Mouse (Mus musculus) testis, adult 2 months (tissue): ENCODE results near the gene Opn4. TPM values are rescaled to one million over a fixed set of nuclear protein-coding genes. Genes with fewer than 3 reads are reported as not detected.

Experiments used
- H3K27ac ChIP-seq: fragments of 200-500 bp; 2 replicates; pipeline ENCODE4 v1.5.1; 2012; ENCODE audit warnings: low read depth, low read length; ENCODE audit not compliant: control insufficient read depth, insufficient read depth
- H3K27me3 ChIP-seq: fragments of 200-500 bp; 2 replicates; pipeline ENCODE4 v1.6.1; 2012; ENCODE audit warnings: mild to moderate bottlenecking, low read length, moderate library complexity; ENCODE audit not compliant: control insufficient read depth, insufficient read depth
- H3K36me3 ChIP-seq: fragments of 200-500 bp; 2 replicates; pipeline ENCODE4 v1.6.1; 2012; ENCODE audit warnings: mild to moderate bottlenecking, low read length; ENCODE audit not compliant: control insufficient read depth, insufficient read depth
- H3K4me1 ChIP-seq: fragments of 200-500 bp; 2 replicates; pipeline ENCODE4 v1.6.1; 2012; ENCODE audit warnings: low read length; ENCODE audit not compliant: control insufficient read depth, insufficient read depth
- H3K4me3 ChIP-seq: fragments of 200-500 bp; 2 replicates; pipeline ENCODE4 v1.5.1; 2012; ENCODE audit warnings: low read depth, mild to moderate bottlenecking, low read length, moderate library complexity, mixed read lengths; ENCODE audit not compliant: control insufficient read depth
- CTCF ChIP-seq: fragments of 200-500 bp; IDR thresholded peaks from 2 replicates; pipeline ENCODE4 v1.5.1; 2012; ENCODE audit warnings: low read depth, mild to moderate bottlenecking, inconsistent platforms, low read length, moderate library complexity; ENCODE audit not compliant: control insufficient read depth, insufficient read depth, insufficient replicate concordance
- POLR2A ChIP-seq: fragments of 200-500 bp; IDR thresholded peaks from 2 replicates; pipeline ENCODE4 v1.6.1; 2012; ENCODE audit warnings: low read depth, mild to moderate bottlenecking, inconsistent platforms, low read length, moderate library complexity; ENCODE audit not compliant: control insufficient read depth
- polyA plus RNA-seq: library from polyadenylated mRNA; depleted of rRNA; stranded (reverse); fragments of >200 nt; gene quantifications from 2 replicates; pipeline ENCODE4 v1.2.3, GENCODE M21; 2012

Opn4 gene
- polyA plus RNA-seq, 1 experiment = 0.26 TPM

DNA sequence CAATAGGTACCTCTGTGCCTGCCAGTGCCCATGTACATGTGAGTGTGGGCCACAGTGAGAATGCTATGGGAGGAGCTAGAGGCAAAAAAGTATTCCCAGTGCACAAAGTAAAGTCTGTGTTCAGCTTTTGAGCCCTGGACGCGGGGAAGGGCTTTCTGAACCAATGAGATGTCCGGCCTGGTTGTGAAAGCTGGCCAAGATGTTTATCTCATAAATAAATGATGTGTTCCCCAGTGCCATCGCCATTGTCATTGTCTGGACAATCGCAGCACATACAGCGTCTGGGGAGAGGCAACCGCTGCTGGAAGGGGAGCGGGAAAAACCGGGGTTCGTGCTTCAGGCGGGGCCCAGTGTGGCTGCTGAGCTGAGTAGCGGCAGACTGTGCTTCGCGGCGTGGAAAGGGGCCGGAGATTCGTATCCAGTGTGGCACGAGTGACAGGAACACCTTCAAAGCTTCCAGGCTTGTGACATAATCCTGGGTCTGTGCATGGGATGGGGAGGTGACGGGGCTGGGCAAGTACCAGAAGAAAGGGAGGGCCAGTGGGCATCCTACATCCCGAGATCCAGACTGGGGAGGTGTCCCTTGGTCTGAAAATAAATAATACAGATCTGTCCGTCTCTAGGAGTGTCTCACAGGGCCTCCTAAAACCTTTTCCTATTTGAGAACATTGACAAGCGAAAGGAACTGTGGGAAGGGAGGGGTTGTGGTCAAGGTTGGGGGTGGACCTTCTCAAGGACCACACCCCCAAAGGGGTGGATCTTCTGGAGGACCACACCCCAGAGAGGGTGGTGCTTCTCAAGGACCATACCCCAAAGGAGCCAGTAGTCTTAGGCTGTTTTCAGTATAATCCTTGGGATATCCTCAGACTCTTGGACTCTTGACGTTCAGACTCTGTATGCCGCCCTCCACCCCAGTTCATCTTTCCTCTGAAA lies 8.9 kb downstream of the Opn4 start:
- H3K4me3 ChIP-seq = no peak overlapping the region
- no peaks in the 10 kb centered on the region for H3K36me3 ChIP-seq

DNA sequence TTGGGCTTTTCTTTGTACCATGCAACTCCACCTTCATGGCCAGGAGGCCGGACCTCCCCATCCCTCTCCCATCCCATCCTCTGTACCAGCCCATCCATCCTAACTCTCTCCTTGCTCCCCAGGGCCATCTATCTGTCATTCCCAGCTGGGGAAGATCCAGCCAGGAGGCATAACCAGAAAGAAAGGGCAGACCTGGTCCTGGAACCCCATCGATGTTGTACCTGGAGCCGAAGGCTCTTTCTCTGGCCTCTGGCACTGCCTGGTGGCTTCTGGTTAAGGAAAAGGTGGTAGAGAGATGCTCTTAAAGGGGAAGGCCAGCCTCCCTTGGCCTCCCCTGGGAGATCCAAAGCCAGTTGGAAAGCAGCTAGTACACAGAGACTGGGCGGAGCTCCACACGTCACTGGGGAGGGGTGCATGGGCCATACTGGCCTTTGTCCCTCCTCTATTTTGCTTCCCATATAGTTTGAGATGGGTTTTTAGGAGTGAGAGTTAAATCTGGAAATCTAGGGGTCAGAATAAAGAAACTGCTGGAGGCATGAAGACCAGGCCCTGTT lies 9.8 kb downstream of the Opn4 start:
- Histone ChIP-seq H3K27ac (no peak overlapping the region), H3K4me1 (peaks cover 15% of the 10 kb centered on the region), H3K27me3 (no peaks in the 10 kb centered on the region), H3K36me3 (no peaks in the 10 kb centered on the region), H3K4me3 (no peak overlapping the region)
- TF ChIP-seq POLR2A = no peak
- no peak for TF ChIP-seq CTCF

More for the DNA sequence above, 8.9 kb downstream of the Opn4 start:
- H3K27me3 ChIP-seq = no peaks in the 10 kb centered on the region
- H3K27ac ChIP-seq = no peak overlapping the region
- TF ChIP-seq CTCF (no peak), POLR2A (no peak)
- peaks cover 15% of the 10 kb centered on the region for H3K4me1 ChIP-seq

DNA sequence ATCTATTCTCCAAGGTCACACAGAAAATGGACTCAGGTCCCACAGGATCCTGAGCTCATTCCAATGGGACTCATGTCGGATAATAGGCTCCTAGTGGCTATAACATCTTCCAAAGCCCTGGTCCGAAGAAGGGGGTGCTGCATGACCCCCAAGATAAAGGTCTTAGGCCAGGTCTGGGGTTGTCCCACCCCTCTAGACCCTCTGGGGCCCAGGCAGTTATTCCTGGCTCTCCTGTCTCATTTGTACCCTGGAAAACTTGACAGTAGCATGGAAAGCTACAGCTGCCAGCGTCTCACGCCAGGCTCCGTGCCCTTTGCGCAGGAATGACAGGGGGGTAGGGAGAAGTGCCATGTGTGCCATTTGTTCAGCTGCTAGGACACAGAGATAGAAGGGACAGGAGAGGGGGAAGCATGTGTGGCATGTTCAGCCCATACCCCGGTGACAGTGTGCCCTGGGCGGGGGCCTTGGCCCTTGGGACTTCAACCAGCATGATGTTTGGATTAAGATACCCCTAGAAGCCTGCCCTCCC lies 10.7 kb downstream of the Opn4 start:
- Histone ChIP-seq H3K27ac (no peak overlapping the region), H3K4me1 (peaks cover 15% of the 10 kb centered on the region), H3K27me3 (no peaks in the 10 kb centered on the region), H3K4me3 (no peak overlapping the region), H3K36me3 (no peaks in the 10 kb centered on the region)
- TF ChIP-seq POLR2A (no peak), CTCF (no peak)

DNA sequence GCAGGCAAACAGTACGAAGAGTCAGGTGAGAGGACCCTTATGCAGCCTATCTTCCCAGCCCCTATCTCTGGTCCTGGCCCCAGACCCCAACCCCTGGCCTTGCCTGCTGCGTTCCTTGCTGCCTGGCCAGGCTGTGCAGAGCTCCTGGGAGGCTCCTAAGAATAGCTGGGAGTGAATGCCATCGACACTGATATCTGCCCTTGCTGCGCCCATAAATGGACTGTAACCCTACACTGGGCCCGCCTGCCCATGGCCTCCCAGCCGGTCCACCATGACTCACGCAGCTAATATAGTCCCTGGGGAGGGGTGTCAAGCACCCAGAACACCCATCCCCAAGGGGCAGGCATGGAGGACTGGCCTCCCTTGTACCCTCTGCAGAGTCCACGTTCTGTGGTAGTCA lies 11.4 kb downstream of the Opn4 start, which contains the start of gene Ldb3:
Gene Ldb3 (minus strand): TSS at position 185 of the 400 bp plus-strand sequence.
- Histone ChIP-seq H3K4me1 (peaks cover 15% of the 10 kb centered on the region), H3K27me3 (no peaks in the 10 kb centered on the region), H3K4me3 (no peak within 1 kb of the TSS), H3K27ac (no peak within 1 kb of the TSS; the same call in 1 of the 2 replicates), H3K36me3 (no peaks in the 10 kb centered on the region)
- TF ChIP-seq POLR2A (no peak), CTCF (no peak)

DNA sequence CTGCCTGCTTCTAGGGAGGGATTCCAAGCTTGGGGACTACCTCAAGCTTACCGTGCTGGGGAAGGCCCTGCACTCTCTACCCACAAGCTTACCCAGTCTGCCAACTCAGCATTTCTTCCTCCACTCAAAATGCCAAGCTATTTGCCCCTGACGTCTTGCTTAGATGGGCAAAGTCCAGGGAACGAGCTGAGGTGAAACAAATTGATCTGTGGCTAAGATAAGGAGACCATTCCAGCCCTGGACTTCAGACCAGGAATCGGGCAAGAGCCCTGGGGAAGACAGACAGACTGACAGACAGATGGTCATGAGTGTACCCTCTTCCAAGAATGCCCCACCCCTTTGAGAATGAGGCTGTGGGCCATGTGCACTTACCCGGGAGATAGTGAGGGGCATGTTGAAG lies 11.9 kb downstream of the Opn4 start:
- no peak for TF ChIP-seq POLR2A
- TF ChIP-seq CTCF = no peak
- peaks cover 15% of the 10 kb centered on the region for H3K4me1 ChIP-seq
- H3K36me3 ChIP-seq = no peaks in the 10 kb centered on the region
- H3K4me3 ChIP-seq = no peak overlapping the region
- no peaks in the 10 kb centered on the region for H3K27me3 ChIP-seq
- no peak overlapping the region; the same call in 1 of the 2 replicates for H3K27ac ChIP-seq

DNA sequence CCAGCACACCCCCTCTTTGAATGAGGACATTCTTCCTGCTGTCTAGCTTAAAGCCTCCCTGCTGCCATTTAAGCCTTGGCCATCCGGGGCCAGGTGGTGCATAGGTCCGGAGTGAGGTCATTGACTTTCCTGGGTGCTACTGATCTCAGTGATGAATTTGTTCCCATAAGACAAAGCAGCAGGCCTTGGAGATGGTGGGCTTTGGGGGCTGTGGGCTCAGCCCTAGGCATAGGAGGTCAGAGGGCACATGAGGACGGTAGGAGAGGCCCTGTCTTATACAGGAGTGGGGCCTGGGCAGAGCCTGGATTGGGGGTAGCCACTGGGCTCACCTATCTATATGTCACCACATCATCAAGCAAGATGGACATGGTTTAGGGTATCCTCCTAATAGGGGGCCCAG lies 13.1 kb downstream of the Opn4 start:
- no peaks in the 10 kb centered on the region for H3K36me3 ChIP-seq
- H3K27ac ChIP-seq = no peak overlapping the region
- peaks cover 9% of the 10 kb centered on the region for H3K4me1 ChIP-seq
- H3K27me3 ChIP-seq = no peaks in the 10 kb centered on the region
- TF ChIP-seq POLR2A (no peak), CTCF (no peak)
- H3K4me3 ChIP-seq = no peak overlapping the region

DNA sequence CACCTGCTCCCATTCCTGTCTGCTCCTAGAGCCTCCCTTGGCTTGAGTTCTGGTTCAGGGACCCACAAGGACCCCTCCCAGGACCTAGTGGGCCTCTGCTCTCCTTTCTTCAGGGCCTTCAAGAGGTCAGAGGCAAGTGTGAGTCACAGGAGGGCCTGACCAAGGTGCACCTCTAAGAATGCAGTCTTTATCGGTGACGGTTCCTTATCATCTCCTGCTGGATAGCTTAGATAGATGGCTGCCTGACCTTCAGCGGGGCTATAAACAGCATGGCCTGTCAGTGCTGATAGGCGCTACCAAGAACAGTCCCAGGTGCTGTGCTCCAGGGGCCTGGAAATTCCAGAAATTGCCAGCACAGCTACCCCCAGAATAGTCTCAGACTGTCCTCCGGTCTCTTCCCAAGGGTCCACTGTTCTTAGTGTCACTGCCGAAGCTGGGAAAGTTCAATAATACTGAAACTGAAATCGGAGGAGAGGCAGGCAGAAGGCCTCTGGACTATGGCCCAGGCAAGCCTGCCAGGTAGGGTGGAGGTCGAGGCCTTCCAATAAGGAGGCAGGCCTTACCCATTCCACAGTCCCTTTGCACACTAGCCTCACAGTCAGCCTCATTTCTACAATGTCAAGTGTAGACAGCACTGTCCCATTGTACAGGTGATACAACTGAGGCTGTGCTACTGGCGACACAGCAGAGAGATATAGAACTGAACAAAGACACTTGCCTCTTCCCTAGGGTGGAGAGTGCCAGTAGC lies 14.4 kb downstream of the Opn4 start:
- TF ChIP-seq CTCF (no peak), POLR2A (no peak)
- H3K4me1 ChIP-seq = no peaks in the 10 kb centered on the region; the same call in 1 of the 2 replicates
- H3K27me3 ChIP-seq = no peaks in the 10 kb centered on the region
- H3K27ac ChIP-seq = no peak overlapping the region
- no peaks in the 10 kb centered on the region for H3K36me3 ChIP-seq
- no peak overlapping the region for H3K4me3 ChIP-seq
